21 mouse cellular contexts compared by ENCODE assay signal in genomic region chr7:96566260-96566659, GRCm38 (mm10).
A peak's percentile ranks its signal among the peaks of the same experiment; 100 is the strongest.
DNase-seq lines count a peak whose midpoint lies in the region; ATAC-seq and TF ChIP-seq lines count a peak whose summit lies in the region.
"Had no signal": no experiment of that assay in that cellular context is flagged by ENCODE, and none has a peak within 500 bp of the region (broad histone marks: within the 10 kb centered on the region; RNA-seq: fewer than 3 reads in every experiment).

No protein-coding gene starts in this region.

- no peaks in the 10 kb centered on the region for H3K27me3 ChIP-seq in forebrain, embryonic 14.5 days (replicated peaks; ENCODE audit: control insufficient read depth, insufficient read depth, low read length)
- no peaks in the 10 kb centered on the region for H3K27me3 ChIP-seq in forebrain, embryonic 11.5 days (ENCODE audit: control insufficient read depth, insufficient read depth, low read length)
- H3K27me3 ChIP-seq: embryonic facial prominence, embryonic 12.5 days; midbrain, embryonic 12.5 days; neural tube, embryonic 15.5 days had no signal

- 77% methylated on average over 4 of the region's 4 CpGs for WGBS in forebrain, embryonic 14.5 days
- 91% methylated on average over 4 of the region's 4 CpGs for WGBS in forebrain, embryonic 11.5 days

- H3K9me3 ChIP-seq in forebrain, embryonic 14.5 days (replicated peaks; ENCODE audit: control insufficient read depth, low read length) = no peaks in the 10 kb centered on the region
- no peaks in the 10 kb centered on the region for H3K9me3 ChIP-seq in forebrain, embryonic 11.5 days (ENCODE audit: control insufficient read depth, low read length)
- H3K9me3 ChIP-seq: embryonic facial prominence, embryonic 12.5 days; heart, embryonic 15.5 days; hindbrain, embryonic 13.5 days; kidney, embryonic 15.5 days; limb, embryonic 13.5 days; liver, embryonic 13.5 days; midbrain, embryonic 12.5 days; neural tube, embryonic 15.5 days had no signal

- no peak overlapping the region for H3K4me2 ChIP-seq in forebrain, embryonic 14.5 days (ENCODE audit: low read length)
- H3K4me2 ChIP-seq in forebrain, embryonic 11.5 days (ENCODE audit: low read depth, low read length, severe bottlenecking) = no peak overlapping the region
- H3K4me2 ChIP-seq: embryonic facial prominence, embryonic 12.5 days; heart, embryonic 15.5 days; hindbrain, embryonic 13.5 days; kidney, embryonic 15.5 days; limb, embryonic 13.5 days; liver, embryonic 13.5 days; midbrain, embryonic 12.5 days; neural tube, embryonic 15.5 days had no signal

- DNase-seq in forebrain, embryonic 14.5 days (ENCODE audit: low spot score) = no peak
- DNase-seq in forebrain, embryonic 11.5 days (ENCODE audit: low spot score) = no peak
- peak in 1 of 2 experiments; percentile 34 for DNase-seq in layer of hippocampus, adult 2 months (ENCODE audit: low spot score in 2 of 2)
- DNase-seq in layer of hippocampus, postnatal 36 days = no peak
- peak; percentile 71 for DNase-seq in right cerebral cortex, adult 18-20 months
- DNase-seq in right cerebral cortex, postnatal 4 days = no peak
- DNase-seq in telencephalon, adult 2 months (ENCODE audit: low read depth, low spot score) = peak; percentile 75
- no peak for DNase-seq in gastrocnemius, postnatal 25 days
- DNase-seq: adrenal gland, postnatal 36 days; liver, embryonic 13.5 days; lung, adult 2 months; thymus, postnatal 25 days had no signal

- H3K9ac ChIP-seq in forebrain, embryonic 14.5 days (ENCODE audit: low read length) = no peak overlapping the region
- H3K9ac ChIP-seq in forebrain, embryonic 11.5 days (ENCODE audit: low read length) = no peak overlapping the region
- H3K9ac ChIP-seq: embryonic facial prominence, embryonic 12.5 days; heart, embryonic 15.5 days; hindbrain, embryonic 13.5 days; kidney, embryonic 15.5 days; limb, embryonic 13.5 days; liver, embryonic 13.5 days; midbrain, embryonic 12.5 days; neural tube, embryonic 15.5 days had no signal

- H3K4me3 ChIP-seq in forebrain, embryonic 14.5 days (ENCODE audit: low read depth, low read length) = no peak overlapping the region
- H3K4me3 ChIP-seq in forebrain, embryonic 11.5 days (ENCODE audit: low read depth, low read length) = no peak overlapping the region
- no peak overlapping the region for H3K4me3 ChIP-seq in layer of hippocampus, adult 2 months
- H3K4me3 ChIP-seq: embryonic facial prominence, embryonic 12.5 days; erythroblast, embryonic 14.5 days; heart, adult 2 months; heart, embryonic 15.5 days; hindbrain, embryonic 13.5 days; kidney, embryonic 15.5 days; limb, embryonic 13.5 days; liver, embryonic 13.5 days; midbrain, embryonic 12.5 days; neural tube, embryonic 15.5 days had no signal

- ATAC-seq in forebrain, embryonic 14.5 days = no peak
- no peak for ATAC-seq in forebrain, embryonic 11.5 days (replicated peaks; ENCODE audit: low FRiP score)

- no peaks in the 10 kb centered on the region; the same call in 1 of the 2 replicates for H3K36me3 ChIP-seq in forebrain, embryonic 14.5 days (ENCODE audit: control insufficient read depth, insufficient read depth, low read length)
- H3K36me3 ChIP-seq in forebrain, embryonic 11.5 days (ENCODE audit: control insufficient read depth, insufficient read depth, low read length) = no peaks in the 10 kb centered on the region
- H3K36me3 ChIP-seq: embryonic facial prominence, embryonic 12.5 days; heart, embryonic 15.5 days; hindbrain, embryonic 13.5 days; kidney, embryonic 15.5 days; limb, embryonic 13.5 days; liver, embryonic 13.5 days; midbrain, embryonic 12.5 days; neural tube, embryonic 15.5 days had no signal

- TF ChIP-seq CTCF in layer of hippocampus, adult 2 months (conservative IDR thresholded peaks at IDR 0.05) = no peak

- 0 out of 2 replicates have a peak, but pooled peaks cover 3% of the 10 kb centered on the region for H3K4me1 ChIP-seq in forebrain, embryonic 14.5 days (ENCODE audit: control insufficient read depth, insufficient read depth, low read length)
- no peaks in the 10 kb centered on the region for H3K4me1 ChIP-seq in forebrain, embryonic 11.5 days (replicated peaks; ENCODE audit: control insufficient read depth, insufficient read depth, low read length)
- H3K4me1 ChIP-seq: heart, embryonic 15.5 days; liver, embryonic 13.5 days had no signal

- H3K27ac ChIP-seq in forebrain, embryonic 14.5 days (ENCODE audit: low read depth, low read length) = peak overlapping the region; percentile 65
- H3K27ac ChIP-seq in forebrain, embryonic 11.5 days (ENCODE audit: low read depth, low read length) = no peak overlapping the region
- peak overlapping the region; percentile 29; the same call in 1 of the 2 replicates for H3K27ac ChIP-seq in layer of hippocampus, adult 2 months
- H3K27ac ChIP-seq: embryonic facial prominence, embryonic 12.5 days; heart, adult 2 months; heart, embryonic 15.5 days; hindbrain, embryonic 13.5 days; kidney, embryonic 15.5 days; limb, embryonic 13.5 days; liver, embryonic 13.5 days; midbrain, embryonic 12.5 days; neural tube, embryonic 15.5 days had no signal

Comparison
In these comparisons a context has a peak if more than half of its experiments do, and no peak if none do; other contexts are left out.
1. DNase-seq: peak in right cerebral cortex, adult 18-20 months (single experiment) and telencephalon, adult 2 months (single experiment); none in forebrain, embryonic 14.5 days (single experiment), forebrain, embryonic 11.5 days (single experiment), layer of hippocampus, postnatal 36 days (0 of 2), right cerebral cortex, postnatal 4 days (single experiment) and gastrocnemius, postnatal 25 days (single experiment).